In the genomic region with DNA sequence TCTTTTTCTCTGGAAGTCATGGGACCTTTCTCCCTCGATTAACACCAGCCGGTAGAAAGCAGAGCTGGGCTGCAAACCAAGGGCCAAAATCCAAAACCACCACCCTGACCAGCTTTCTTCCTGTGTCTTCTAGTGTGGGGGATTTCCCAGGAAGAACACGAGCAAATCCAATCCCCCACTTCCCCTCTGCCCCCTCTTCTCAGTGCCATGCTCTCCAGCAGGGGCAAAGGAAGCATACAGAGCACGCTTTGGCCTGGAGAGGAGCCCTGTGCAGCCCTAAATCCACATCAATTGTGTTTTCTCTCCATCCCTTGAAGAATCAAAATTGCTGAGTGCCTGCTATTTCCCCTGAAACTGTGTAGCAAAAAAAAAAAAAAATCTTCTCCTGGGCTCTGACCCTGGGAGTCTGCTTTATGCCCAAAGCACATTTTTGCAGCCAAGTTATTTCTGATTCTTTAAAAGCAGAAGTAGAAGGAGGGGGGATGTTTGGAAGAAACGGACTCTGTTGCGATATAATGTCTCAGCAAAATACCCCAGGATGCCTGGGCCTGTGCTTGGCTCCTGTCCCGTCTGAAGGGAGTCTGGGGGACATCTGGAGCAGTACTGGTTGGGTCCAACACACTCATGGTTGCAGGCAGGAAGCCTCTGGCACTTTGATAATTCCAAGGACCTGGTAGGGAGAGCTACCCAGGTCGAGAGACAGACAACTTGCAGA, we compare ENCODE assay signal across 28 mouse cellular contexts.
DNase-seq lines count a peak whose midpoint lies in the region; ATAC-seq and TF ChIP-seq lines count a peak whose summit lies in the region.
"Had no signal": no experiment of that assay in that cellular context is flagged by ENCODE, and none has a peak within 500 bp of the region (broad histone marks: within the 10 kb centered on the region; RNA-seq: fewer than 3 reads in every experiment).

No protein-coding gene starts in this region.

- no peak overlapping the region for H3K4me3 ChIP-seq in embryonic facial prominence, embryonic 13.5 days
- H3K4me3 ChIP-seq in embryonic facial prominence, embryonic 10.5 days, result no peak overlapping the region
- no peak overlapping the region for H3K4me3 ChIP-seq in lung, embryonic 14.5 days (ENCODE audit: low read depth, low read length)
- H3K4me3 ChIP-seq in lung, postnatal 0 days (ENCODE audit: low read depth, low read length), result no peak overlapping the region
- no peak overlapping the region for H3K4me3 ChIP-seq in midbrain, embryonic 11.5 days (ENCODE audit: low read depth, low read length)
- H3K4me3 ChIP-seq in midbrain, embryonic 14.5 days (replicated peaks; ENCODE audit: low read depth, low read length), result no peak overlapping the region
- H3K4me3 ChIP-seq in forebrain, embryonic 15.5 days, result no peak overlapping the region
- H3K4me3 ChIP-seq: forebrain, embryonic 10.5 days; gastrocnemius, adult 2 months; heart, embryonic 13.5 days; hindbrain, embryonic 12.5 days; intestine, embryonic 15.5 days; layer of hippocampus, adult 2 months; liver, embryonic 12.5 days had no signal

- no peak for ATAC-seq in embryonic facial prominence, embryonic 13.5 days (ENCODE audit: insufficient number of reproducible peaks, insufficient read depth, low FRiP score, low TSS enrichment, low read depth)
- no peak for ATAC-seq in lung, embryonic 14.5 days (ENCODE audit: insufficient read depth)
- ATAC-seq in lung, postnatal 0 days, result no peak
- ATAC-seq in midbrain, embryonic 11.5 days (ENCODE audit: low FRiP score), result no peak
- no peak for ATAC-seq in midbrain, embryonic 14.5 days (ENCODE audit: low FRiP score, low TSS enrichment)
- ATAC-seq in forebrain, embryonic 15.5 days (replicated peaks), result no peak
- ATAC-seq: activated CD4-positive, CD25-positive, alpha-beta regulatory T cell, adult 4 months; hindbrain, postnatal 0 days; intestine, embryonic 15.5 days; liver, embryonic 12.5 days; liver, postnatal 0 days; midbrain, embryonic 16.5 days had no signal

- H3K4me1 ChIP-seq in embryonic facial prominence, embryonic 13.5 days, result peaks cover 28% of the 10 kb centered on the region
- peaks cover 21% of the 10 kb centered on the region for H3K4me1 ChIP-seq in embryonic facial prominence, embryonic 10.5 days
- H3K4me1 ChIP-seq in lung, embryonic 14.5 days (ENCODE audit: insufficient read depth), result no peaks in the 10 kb centered on the region
- no peaks in the 10 kb centered on the region for H3K4me1 ChIP-seq in lung, postnatal 0 days (ENCODE audit: insufficient read depth, low read depth, low read length)
- peaks cover 7% of the 10 kb centered on the region; the same call in 1 of the 2 replicates for H3K4me1 ChIP-seq in midbrain, embryonic 11.5 days (ENCODE audit: control insufficient read depth, insufficient read depth, low read length)
- 0 out of 2 replicates have a peak, but pooled peaks cover 2% of the 10 kb centered on the region for H3K4me1 ChIP-seq in midbrain, embryonic 14.5 days (ENCODE audit: control insufficient read depth, insufficient read depth, low read length)
- peaks cover 8% of the 10 kb centered on the region; the same call in 1 of the 2 replicates for H3K4me1 ChIP-seq in forebrain, embryonic 15.5 days
- H3K4me1 ChIP-seq: heart, embryonic 13.5 days; intestine, embryonic 15.5 days had no signal

- no peak overlapping the region for H3K4me2 ChIP-seq in embryonic facial prominence, embryonic 13.5 days
- H3K4me2 ChIP-seq in lung, embryonic 14.5 days, result no peak overlapping the region
- H3K4me2 ChIP-seq in lung, postnatal 0 days (replicated peaks; ENCODE audit: low read depth, low read length), result no peak overlapping the region
- no peak overlapping the region for H3K4me2 ChIP-seq in midbrain, embryonic 11.5 days
- no peak overlapping the region for H3K4me2 ChIP-seq in midbrain, embryonic 14.5 days (ENCODE audit: low read length)
- H3K4me2 ChIP-seq in forebrain, embryonic 15.5 days (replicated peaks), result no peak overlapping the region
- H3K4me2 ChIP-seq: heart, embryonic 13.5 days; hindbrain, embryonic 12.5 days; intestine, embryonic 15.5 days; liver, embryonic 12.5 days had no signal

- no peaks in the 10 kb centered on the region for H3K27me3 ChIP-seq in embryonic facial prominence, embryonic 13.5 days
- no peaks in the 10 kb centered on the region for H3K27me3 ChIP-seq in embryonic facial prominence, embryonic 10.5 days (replicated peaks; ENCODE audit: low read depth, poor library complexity, severe bottlenecking)
- H3K27me3 ChIP-seq in lung, embryonic 14.5 days (ENCODE audit: insufficient read depth, low read length), result no peaks in the 10 kb centered on the region
- no peaks in the 10 kb centered on the region for H3K27me3 ChIP-seq in lung, postnatal 0 days (replicated peaks; ENCODE audit: insufficient read depth, low read length)
- no peaks in the 10 kb centered on the region for H3K27me3 ChIP-seq in midbrain, embryonic 11.5 days (ENCODE audit: control insufficient read depth, insufficient read depth, low read length)
- no peaks in the 10 kb centered on the region for H3K27me3 ChIP-seq in midbrain, embryonic 14.5 days (ENCODE audit: control insufficient read depth, insufficient read depth, low read length)
- no peaks in the 10 kb centered on the region for H3K27me3 ChIP-seq in forebrain, embryonic 15.5 days
- H3K27me3 ChIP-seq: CH12.LX; hindbrain, embryonic 12.5 days; intestine, embryonic 15.5 days; liver, embryonic 12.5 days had no signal

- H3K36me3 ChIP-seq in embryonic facial prominence, embryonic 13.5 days, result no peaks in the 10 kb centered on the region
- no peaks in the 10 kb centered on the region for H3K36me3 ChIP-seq in embryonic facial prominence, embryonic 10.5 days (replicated peaks)
- H3K36me3 ChIP-seq in lung, embryonic 14.5 days (ENCODE audit: insufficient read depth), result no peaks in the 10 kb centered on the region
- H3K36me3 ChIP-seq in lung, postnatal 0 days (ENCODE audit: insufficient read depth, low read length), result no peaks in the 10 kb centered on the region
- no peaks in the 10 kb centered on the region for H3K36me3 ChIP-seq in midbrain, embryonic 11.5 days (ENCODE audit: control insufficient read depth, insufficient read depth, low read length)
- H3K36me3 ChIP-seq in midbrain, embryonic 14.5 days (ENCODE audit: control insufficient read depth, insufficient read depth, low read length), result no peaks in the 10 kb centered on the region
- no peaks in the 10 kb centered on the region for H3K36me3 ChIP-seq in forebrain, embryonic 15.5 days
- H3K36me3 ChIP-seq: forebrain, embryonic 10.5 days; heart, embryonic 13.5 days; hindbrain, embryonic 12.5 days; intestine, embryonic 15.5 days; liver, embryonic 12.5 days had no signal

- no peak for DNase-seq in embryonic facial prominence, embryonic 10.5 days (ENCODE audit: low spot score)
- peak; percentile 55 for DNase-seq in lung, embryonic 14.5 days
- DNase-seq in lung, postnatal 0 days (ENCODE audit: low spot score), result no peak
- DNase-seq in midbrain, embryonic 11.5 days (ENCODE audit: low spot score, missing footprints), result peak; percentile 59
- no peak for DNase-seq in midbrain, embryonic 14.5 days
- no peak for DNase-seq in right cerebral cortex, postnatal 36 days (ENCODE audit: low spot score in 2 of 2)
- DNase-seq: adrenal gland, adult 2 months; adrenal gland, postnatal 36 days; cerebellum, adult 2 months; cerebellum, postnatal 14 days; gastrocnemius, adult 2 months; heart, postnatal 10 days; kidney, adult 2 months; kidney, postnatal 36 days; liver, postnatal 0 days; thymus, postnatal 4 days had no signal

- H3K27ac ChIP-seq in embryonic facial prominence, embryonic 13.5 days, result 0 out of 2 replicates have a peak overlapping the region, but pooled peaks have one; percentile 22
- H3K27ac ChIP-seq in embryonic facial prominence, embryonic 10.5 days (replicated peaks), result no peak overlapping the region
- peak overlapping the region; percentile 60; the same call in 1 of the 2 replicates for H3K27ac ChIP-seq in lung, embryonic 14.5 days (ENCODE audit: low read depth)
- no peak overlapping the region for H3K27ac ChIP-seq in lung, postnatal 0 days (ENCODE audit: low read length)
- no peak overlapping the region for H3K27ac ChIP-seq in midbrain, embryonic 11.5 days (ENCODE audit: low read depth, low read length)
- H3K27ac ChIP-seq in midbrain, embryonic 14.5 days (replicated peaks; ENCODE audit: low read depth, low read length), result no peak overlapping the region
- no peak overlapping the region for H3K27ac ChIP-seq in forebrain, embryonic 15.5 days (replicated peaks)
- H3K27ac ChIP-seq: forebrain, embryonic 10.5 days; gastrocnemius, adult 2 months; heart, embryonic 13.5 days; hindbrain, embryonic 12.5 days; hindbrain, postnatal 0 days; intestine, embryonic 15.5 days; layer of hippocampus, adult 2 months; liver, embryonic 12.5 days had no signal

- 62% methylated on average over 8 of the region's 8 CpGs for WGBS in embryonic facial prominence, embryonic 13.5 days
- 77% methylated on average over 8 of the region's 8 CpGs for WGBS in embryonic facial prominence, embryonic 10.5 days
- WGBS in lung, embryonic 14.5 days, result 53% methylated on average over 8 of the region's 8 CpGs
- 49% methylated on average over 8 of the region's 8 CpGs for WGBS in lung, postnatal 0 days
- 78% methylated on average over 8 of the region's 8 CpGs for WGBS in midbrain, embryonic 11.5 days
- 79% methylated on average over 8 of the region's 8 CpGs for WGBS in midbrain, embryonic 14.5 days
- 75% methylated on average over 8 of the region's 8 CpGs for WGBS in forebrain, embryonic 15.5 days

- TF ChIP-seq CTCF in lung, embryonic 14.5 days (IDR thresholded peaks at IDR 0.05; ENCODE audit: low read depth), result no peak
- TF ChIP-seq CTCF in lung, postnatal 0 days (IDR thresholded peaks at IDR 0.05), result no peak

- H3K9me3 ChIP-seq in embryonic facial prominence, embryonic 13.5 days, result no peaks in the 10 kb centered on the region
- H3K9me3 ChIP-seq in embryonic facial prominence, embryonic 10.5 days, result no peaks in the 10 kb centered on the region
- H3K9me3 ChIP-seq in lung, embryonic 14.5 days (ENCODE audit: low read depth, low read length), result no peaks in the 10 kb centered on the region
- no peaks in the 10 kb centered on the region for H3K9me3 ChIP-seq in lung, postnatal 0 days (ENCODE audit: low read length)
- H3K9me3 ChIP-seq in midbrain, embryonic 11.5 days (ENCODE audit: control insufficient read depth, low read length), result no peaks in the 10 kb centered on the region
- H3K9me3 ChIP-seq in midbrain, embryonic 14.5 days (ENCODE audit: control insufficient read depth, low read length), result no peaks in the 10 kb centered on the region
- H3K9me3 ChIP-seq in forebrain, embryonic 15.5 days, result no peaks in the 10 kb centered on the region
- H3K9me3 ChIP-seq: forebrain, embryonic 10.5 days; heart, embryonic 13.5 days; hindbrain, embryonic 12.5 days; intestine, embryonic 15.5 days; liver, embryonic 12.5 days had no signal

- H3K9ac ChIP-seq in embryonic facial prominence, embryonic 13.5 days, result no peak overlapping the region
- no peak overlapping the region for H3K9ac ChIP-seq in lung, embryonic 14.5 days
- no peak overlapping the region for H3K9ac ChIP-seq in lung, postnatal 0 days (replicated peaks; ENCODE audit: low read depth)
- H3K9ac ChIP-seq in midbrain, embryonic 11.5 days (ENCODE audit: low read length), result no peak overlapping the region
- no peak overlapping the region for H3K9ac ChIP-seq in midbrain, embryonic 14.5 days (replicated peaks; ENCODE audit: low read length)
- H3K9ac ChIP-seq in forebrain, embryonic 15.5 days (replicated peaks), result no peak overlapping the region
- H3K9ac ChIP-seq: heart, embryonic 13.5 days; hindbrain, embryonic 12.5 days; intestine, embryonic 15.5 days; liver, embryonic 12.5 days; liver, postnatal 0 days had no signal

- no peak for TF ChIP-seq EP300 in lung, postnatal 0 days (IDR thresholded peaks at IDR 0.05)

Comparison
In these comparisons a context has a peak if more than half of its experiments do, and no peak if none do; other contexts are left out.
1. H3K27ac ChIP-seq: peak in embryonic facial prominence, embryonic 13.5 days (single experiment) and lung, embryonic 14.5 days (single experiment); none in embryonic facial prominence, embryonic 10.5 days (single experiment), lung, postnatal 0 days (single experiment), midbrain, embryonic 11.5 days (single experiment), midbrain, embryonic 14.5 days (single experiment) and forebrain, embryonic 15.5 days (single experiment).
2. DNase-seq: peak in lung, embryonic 14.5 days (single experiment) and midbrain, embryonic 11.5 days (single experiment); none in embryonic facial prominence, embryonic 10.5 days (single experiment), lung, postnatal 0 days (single experiment), midbrain, embryonic 14.5 days (single experiment) and right cerebral cortex, postnatal 36 days (0 of 2).